Mouse (Mus musculus): ENCODE results near the gene Arhgap10.

DNA sequence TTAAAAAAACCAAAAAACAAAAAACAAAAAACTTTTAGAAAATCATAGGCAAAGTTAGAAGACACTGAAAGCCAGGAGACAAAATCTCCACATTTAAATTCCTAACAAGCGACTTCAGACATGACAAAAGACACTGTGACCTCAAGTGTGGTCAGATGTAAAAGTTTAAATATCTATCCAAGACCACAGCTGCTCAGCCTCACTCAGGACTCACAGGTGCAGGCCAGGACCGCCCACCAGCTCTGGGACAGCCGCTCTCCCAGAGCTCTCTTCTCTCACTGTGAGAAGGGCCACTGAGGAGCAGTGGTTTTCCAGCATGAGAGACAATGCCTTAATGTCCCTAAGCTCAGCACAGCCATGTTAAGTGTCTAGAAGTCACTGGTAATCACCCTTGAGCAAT is 7.3 kb downstream of the Arhgap10 start:
- no peak for TF ChIP-seq GATA1 (IDR thresholded peaks at IDR 0.05; ENCODE audit: low read depth, low read length)
- no peak for TF ChIP-seq E2F4 (IDR thresholded peaks at IDR 0.05; ENCODE audit: borderline replicate concordance, low read depth, low read length)
- TF ChIP-seq HCFC1 (IDR thresholded peaks at IDR 0.05; ENCODE audit: low read depth, low read length) = no peak
- TF ChIP-seq POLR2AphosphoS2 (IDR thresholded peaks at IDR 0.05; ENCODE audit: low read length) = no peak
- no peak for TF ChIP-seq POLR2A (IDR thresholded peaks at IDR 0.05; ENCODE audit: control insufficient read depth in 1 of 2, insufficient read depth in 1 of 2, low read depth in 1 of 2, low read length in 2 of 2, poor library complexity in 1 of 2)
